Mouse (Mus musculus) liver, adult (tissue): ENCODE measurements around the gene Gm4498.
"Not testable (repeated sequence)": the region's sequence is repeated elsewhere in the genome, so short reads cannot be mapped to it uniquely, and the experiment has no call there.

ENCODE experiments used
- GATA4 ChIP-seq: IDR thresholded peaks from 2 replicates; pipeline ENCODE4 v1.6.1; 2014; ENCODE audit warnings: mild to moderate bottlenecking, low read length; ENCODE audit not compliant: insufficient replicate concordance

The Gm4498 gene

DNA sequence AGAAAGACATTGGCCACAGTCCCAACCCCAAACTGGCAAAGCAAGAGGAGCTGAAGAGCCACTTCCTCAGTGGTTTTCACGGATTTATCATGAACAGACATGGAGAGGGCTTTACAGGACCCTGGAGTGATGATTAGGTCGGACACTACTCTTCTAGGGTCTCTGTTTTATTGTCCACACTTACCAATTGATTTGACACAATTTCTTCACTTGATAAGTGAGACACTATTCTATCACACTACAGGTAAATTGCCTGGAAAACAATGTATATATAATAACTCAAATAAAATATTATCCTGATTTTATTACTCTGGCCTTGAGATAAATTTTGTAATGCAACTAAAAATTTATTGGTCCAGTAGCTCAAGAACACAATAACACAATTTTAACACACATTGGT lies at the start of gene Gm4498:
Gene Gm4498, minus strand, starts transcription at position 101 of the 400 bp plus-strand sequence.
- not testable (repeated sequence) for TF ChIP-seq GATA4

DNA sequence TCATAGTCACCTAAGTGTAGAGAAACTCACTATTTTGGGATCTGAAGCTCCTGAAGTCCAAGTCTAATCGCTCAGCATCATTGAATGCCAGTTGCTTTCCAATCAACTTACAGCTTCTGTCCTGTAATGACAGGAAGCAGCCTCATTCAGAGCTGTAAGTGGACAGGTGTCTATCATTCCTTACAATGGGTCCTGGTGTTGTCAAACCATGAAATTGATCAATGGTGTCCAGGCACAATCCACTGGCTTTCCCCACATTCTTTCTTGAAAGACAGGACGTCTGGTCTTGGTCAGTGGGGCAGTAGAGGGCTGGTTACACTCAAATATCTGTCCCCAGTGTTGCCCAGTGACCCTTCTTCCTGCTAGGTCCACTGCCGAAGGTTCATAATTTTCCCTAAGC lies 29.1 kb upstream of the Gm4498 start, which contains the start of gene Gm5890:
Gene Gm5890, minus strand, starts transcription at position 101 of the 400 bp plus-strand sequence.
- TF ChIP-seq GATA4, result not testable (repeated sequence)

GRCm38 (mm10) chr7:20205507-20205906 lies 28.1 kb downstream of the Gm4498 start, which contains the start of gene Gm6164:
TSS of gene Gm6164 (minus strand) at chr7:20205607.
- not testable (repeated sequence) for TF ChIP-seq GATA4

DNA sequence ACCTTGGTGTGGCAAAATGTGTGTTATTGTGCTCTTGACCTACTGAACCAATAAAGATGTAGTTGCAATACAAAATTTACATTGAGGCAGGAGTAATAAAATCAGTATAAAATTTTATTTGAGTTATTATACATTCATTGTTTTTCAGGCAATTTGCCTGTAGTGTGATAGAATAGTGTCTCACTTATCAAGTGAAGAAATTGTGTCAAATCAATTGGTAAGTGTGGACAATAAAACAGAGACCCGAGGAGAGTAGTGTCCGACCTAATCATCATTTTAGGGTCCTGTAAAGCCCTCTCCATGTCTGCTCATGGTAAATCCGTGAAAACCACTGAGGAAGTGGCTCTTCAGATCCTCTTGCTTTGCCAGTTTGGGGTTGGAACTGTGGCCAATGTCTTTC lies 40.2 kb downstream of the Gm4498 start, which contains the start of gene Vmn1r95:
Gene Vmn1r95, plus strand, starts transcription at position 301 of the 400 bp plus-strand sequence.
- not testable (repeated sequence) for TF ChIP-seq GATA4
